Mouse (Mus musculus) adrenal gland, postnatal 10 days (tissue): ENCODE results near the gene Commd2. TPM values are rescaled to one million over a fixed set of nuclear protein-coding genes. Genes with fewer than 3 reads are reported as not detected.
A peak's percentile ranks its signal among the peaks of the same experiment; 100 is the strongest.

Source experiments
- DNase-seq: peaks from one replicate; pipeline ENCODE4 v3.0.0; 2021; ENCODE audit warnings: mixed read lengths
- long read RNA-seq, 2 experiments: library from polyadenylated mRNA; stranded (forward); transcript quantifications; one replicate each; pipeline ENCODE4 v2.0.0; 2021
- total RNA-seq, 2 experiments: library from RNA; stranded (reverse); gene quantifications; 2 replicates each; pipeline ENCODE4 v1.2.3; 2021

Commd2 gene
- 10 to 100 TPM; 25.1 to 28.4 TPM for total RNA-seq
- long read RNA-seq, experiment 1, transcript Commd2-202 (5 exons, 2,992 nt): major isoform, 38 of 52 reads
- long read RNA-seq, experiment 1, partial matches to known transcripts: 9 of 52 reads
- long read RNA-seq, experiment 1, other reads (novel, unspliced or antisense): 1 of 52 reads
- long read RNA-seq, experiment 2, transcript Commd2-202 (5 exons, 2,992 nt): major isoform, 21 of 51 reads
- long read RNA-seq, experiment 2, partial matches to known transcripts: 27 of 51 reads
- long read RNA-seq, experiment 2, other reads (novel, unspliced or antisense): 2 of 51 reads

GRCm38 (mm10) chr3:57651231-57651864 lies at the start of gene Commd2:
Commd2 (minus strand) TSS chr3:57651715.
- DNase-seq: peak; percentile 94

DNA sequence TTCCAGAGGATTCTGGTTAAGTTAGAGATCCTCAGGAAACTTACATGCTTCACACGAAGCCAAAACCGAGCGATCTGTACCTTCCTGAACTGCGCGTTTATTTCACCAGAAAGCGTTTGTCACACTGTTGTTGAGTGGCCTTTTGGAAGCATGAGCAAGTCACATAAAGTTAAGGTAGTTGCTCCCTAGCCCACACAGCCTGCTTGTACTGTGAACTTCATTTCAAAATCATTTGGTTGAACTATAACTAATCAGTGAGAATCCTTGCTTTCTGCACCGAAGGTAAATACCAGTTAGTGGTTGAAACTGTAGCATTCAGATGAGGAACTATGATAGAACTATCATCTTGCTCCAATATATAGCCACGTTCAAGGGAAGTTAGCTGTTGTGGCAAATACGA lies 45.3 kb upstream of the Commd2 start:
- no peak for DNase-seq

GRCm38 (mm10) chr3:57696249-57696648 lies 44.7 kb upstream of the Commd2 start:
- DNase-seq: no peak

DNA sequence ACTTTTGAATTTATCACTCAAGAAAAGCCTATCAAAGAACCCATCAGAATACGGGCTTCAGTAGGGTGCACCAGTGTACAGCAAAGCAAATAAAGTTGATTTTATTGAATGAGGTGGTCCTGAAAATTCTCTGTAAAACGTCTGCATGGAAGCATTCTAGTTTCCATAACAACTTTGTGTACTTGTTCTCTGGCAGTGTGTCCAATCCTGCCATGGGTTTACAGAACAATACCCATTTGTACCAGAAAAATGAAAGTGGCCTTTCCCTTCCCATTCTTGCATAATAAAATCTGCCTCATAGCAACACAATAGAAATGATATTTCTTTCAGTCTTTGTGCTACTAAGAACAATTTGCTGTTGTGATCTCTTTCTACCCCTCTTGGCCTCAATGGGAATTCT lies 41.2 kb upstream of the Commd2 start, which contains the start of gene Ankub1:
Gene Ankub1 (minus strand): TSS at position 81 of the 400 bp plus-strand sequence.
- DNase-seq: no peak

DNA sequence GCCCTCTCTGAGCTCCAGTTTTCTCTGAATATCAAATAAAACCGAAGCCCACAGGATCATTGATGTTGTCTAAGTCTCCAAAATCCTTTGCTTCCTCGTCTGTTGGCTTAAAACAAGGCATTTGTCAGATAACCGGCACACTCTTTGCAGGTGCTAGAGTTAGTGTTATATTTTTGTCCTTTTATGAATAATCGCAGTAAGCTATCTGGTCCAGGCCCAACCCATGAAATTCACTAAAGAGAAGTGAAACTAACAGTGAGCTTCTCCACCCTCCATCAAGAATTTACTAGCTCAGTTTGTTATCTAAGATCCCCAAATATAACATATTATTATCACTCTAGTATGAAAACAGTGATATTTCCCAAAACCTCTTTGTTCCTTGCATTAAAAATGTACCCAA lies 40.3 kb upstream of the Commd2 start:
- DNase-seq: no peak

- no peak for DNase-seq
These were observed 26.3 kb upstream of the Commd2 start for GRCm38 (mm10) chr3:57677786-57678185.

DNA sequence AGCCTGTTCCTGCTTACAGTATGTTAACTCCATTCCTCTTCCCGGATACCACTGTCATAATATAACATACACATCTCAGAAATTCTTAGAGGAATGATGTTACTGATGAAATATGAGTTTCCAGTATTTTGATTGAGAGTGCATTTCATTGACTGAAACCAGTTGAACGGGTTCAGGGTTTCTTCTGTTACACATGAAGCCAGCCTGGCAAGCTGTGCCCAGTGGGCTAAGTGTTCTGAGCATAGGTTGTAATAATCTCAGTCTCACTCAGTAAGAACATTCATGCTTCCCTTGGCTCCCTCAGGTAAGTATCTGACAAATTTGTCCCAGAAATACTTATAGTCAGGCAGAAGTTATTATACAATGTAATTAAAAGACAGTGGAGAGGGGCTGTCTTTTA lies 22.6 kb upstream of the Commd2 start:
- no peak for DNase-seq

DNA sequence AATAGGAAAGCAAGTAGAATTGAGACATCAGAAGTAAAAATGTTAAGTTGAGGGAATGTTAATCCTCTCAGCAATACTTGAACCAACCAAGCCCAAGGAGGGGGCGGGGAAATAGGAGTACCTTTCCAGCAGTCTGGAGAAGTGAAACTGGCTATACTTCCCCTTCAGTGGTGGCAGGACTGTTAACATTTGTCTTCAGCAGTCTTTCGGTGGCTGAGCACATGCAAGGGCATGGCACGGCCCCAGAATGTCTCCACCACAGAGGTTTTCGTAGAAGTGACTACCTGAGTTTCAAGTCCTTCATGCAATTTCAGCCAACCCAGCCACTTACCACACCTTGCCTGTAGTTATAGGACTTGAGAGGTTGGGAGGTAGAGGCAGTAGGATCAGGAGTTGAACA lies 22.1 kb upstream of the Commd2 start:
- DNase-seq: no peak

DNA sequence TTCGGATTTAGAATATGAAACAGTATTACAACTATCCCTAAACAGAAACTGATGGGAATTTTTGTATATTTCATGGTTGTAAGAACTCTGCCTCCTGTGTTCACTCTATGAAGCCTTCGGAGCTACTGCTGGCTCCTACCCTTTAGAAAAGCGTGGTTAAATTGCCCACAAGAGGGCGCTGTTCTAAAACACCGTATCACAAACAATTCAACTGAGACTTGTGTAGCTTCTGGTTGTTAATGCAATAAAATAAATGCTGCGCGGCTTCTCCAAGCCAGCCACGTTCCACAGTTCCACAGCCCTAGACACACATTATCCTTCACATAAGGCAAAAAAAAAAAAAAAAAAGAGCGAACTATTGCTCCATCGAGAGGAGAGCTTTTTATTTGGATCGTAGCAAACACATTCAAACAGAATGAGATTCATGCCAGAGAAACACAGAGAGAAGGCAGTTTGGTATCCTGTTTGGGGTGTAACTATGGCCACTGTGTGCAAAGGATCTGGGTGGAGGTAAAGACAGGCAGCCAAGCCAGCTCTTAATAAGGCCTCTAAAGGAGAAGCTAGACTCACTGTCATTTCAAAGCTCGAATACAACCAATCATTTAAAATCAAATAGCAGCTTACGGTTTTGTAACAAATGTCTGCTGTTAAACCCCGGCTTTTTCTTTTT lies 15.7 kb upstream of the Commd2 start:
- DNase-seq: peak; percentile 80

GRCm38 (mm10) chr3:57665880-57666279 lies 14.4 kb upstream of the Commd2 start:
- DNase-seq: no peak

GRCm38 (mm10) chr3:57664682-57665081 lies 13.2 kb upstream of the Commd2 start:
- no peak for DNase-seq

GRCm38 (mm10) chr3:57663731-57664130 lies 12.2 kb upstream of the Commd2 start:
- DNase-seq: peak; percentile 60

GRCm38 (mm10) chr3:57658608-57659007 lies 7.1 kb upstream of the Commd2 start:
- DNase-seq: no peak

DNA sequence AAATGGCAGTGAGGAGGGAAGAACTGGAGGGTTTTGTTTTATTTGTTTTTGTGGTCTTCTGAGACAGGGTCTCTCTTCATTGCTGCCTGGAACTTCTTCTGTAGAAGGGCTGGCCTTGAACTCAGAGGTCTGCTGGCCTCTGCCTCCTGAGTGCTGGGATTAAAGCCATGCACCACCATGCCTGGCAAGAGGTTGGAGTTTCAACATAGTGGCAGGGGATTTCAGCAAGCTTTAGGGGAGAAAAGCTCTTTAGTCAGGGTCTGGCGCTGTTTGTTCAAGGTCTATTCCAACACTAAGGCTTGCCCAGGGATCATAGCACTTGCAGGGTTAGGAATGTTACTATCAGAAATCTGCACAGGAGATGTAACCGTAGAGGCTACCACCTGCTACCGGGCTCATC lies 2.1 kb upstream of the Commd2 start:
- DNase-seq: peak; percentile 46

DNA sequence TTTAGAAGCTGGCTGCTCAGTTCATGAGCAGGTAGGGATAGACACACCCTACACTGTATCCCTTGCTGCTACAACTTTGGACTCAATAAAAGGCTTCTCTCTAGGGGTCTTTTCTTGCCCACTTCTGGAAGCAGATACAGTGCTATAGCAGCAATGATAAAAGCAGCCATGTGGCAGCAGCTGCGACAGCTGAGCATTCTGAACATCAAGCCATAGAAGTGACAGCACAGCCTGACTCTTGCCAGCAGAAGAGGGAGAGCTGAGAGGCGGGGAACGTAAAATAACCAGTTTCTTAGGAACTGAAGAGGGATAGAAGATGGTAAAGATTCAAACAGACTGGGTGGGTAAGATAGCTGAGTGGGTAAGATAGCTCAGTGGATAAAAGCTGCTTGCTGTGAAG lies 970 bp upstream of the Commd2 start:
- no peak for DNase-seq

DNA sequence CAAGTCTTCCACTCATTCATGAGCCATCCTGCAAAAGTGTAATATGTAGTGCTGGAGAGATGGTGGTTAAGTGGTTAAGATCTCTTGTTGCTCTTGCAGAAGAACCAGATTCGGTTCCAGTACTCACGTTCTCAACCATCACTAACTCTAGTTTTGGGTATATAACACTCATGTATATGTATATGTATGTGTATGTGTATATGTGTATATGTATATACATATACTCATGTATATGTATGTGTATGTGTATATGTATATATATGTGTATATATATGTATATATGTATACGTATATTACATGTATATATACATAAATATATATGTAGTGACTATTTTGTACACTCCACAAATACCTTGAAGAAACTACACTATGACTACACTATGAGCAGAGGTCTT lies 347 bp upstream of the Commd2 start:
- no peak for DNase-seq

GRCm38 (mm10) chr3:57643191-57643590 lies 8.3 kb downstream of the Commd2 start:
- DNase-seq: no peak

DNA sequence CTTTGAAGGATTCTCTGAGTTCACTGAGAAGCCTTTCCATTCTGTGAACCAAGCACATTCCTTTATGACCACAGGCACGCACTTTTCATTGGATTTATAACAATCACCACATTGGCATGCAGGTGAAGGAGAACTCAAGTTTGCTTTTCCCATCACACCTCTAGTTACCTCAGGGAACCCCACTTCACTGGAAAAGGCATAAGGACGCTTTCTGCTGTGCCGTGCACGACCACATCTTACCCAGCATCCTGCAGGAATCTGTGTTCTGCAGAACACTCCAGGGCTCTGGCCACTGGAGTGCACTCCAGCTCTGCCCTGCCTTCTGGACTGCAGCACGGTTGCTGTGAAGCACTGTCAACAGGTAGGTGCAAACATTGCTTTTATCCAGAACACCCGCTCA lies 13.9 kb downstream of the Commd2 start:
- DNase-seq: no peak

DNA sequence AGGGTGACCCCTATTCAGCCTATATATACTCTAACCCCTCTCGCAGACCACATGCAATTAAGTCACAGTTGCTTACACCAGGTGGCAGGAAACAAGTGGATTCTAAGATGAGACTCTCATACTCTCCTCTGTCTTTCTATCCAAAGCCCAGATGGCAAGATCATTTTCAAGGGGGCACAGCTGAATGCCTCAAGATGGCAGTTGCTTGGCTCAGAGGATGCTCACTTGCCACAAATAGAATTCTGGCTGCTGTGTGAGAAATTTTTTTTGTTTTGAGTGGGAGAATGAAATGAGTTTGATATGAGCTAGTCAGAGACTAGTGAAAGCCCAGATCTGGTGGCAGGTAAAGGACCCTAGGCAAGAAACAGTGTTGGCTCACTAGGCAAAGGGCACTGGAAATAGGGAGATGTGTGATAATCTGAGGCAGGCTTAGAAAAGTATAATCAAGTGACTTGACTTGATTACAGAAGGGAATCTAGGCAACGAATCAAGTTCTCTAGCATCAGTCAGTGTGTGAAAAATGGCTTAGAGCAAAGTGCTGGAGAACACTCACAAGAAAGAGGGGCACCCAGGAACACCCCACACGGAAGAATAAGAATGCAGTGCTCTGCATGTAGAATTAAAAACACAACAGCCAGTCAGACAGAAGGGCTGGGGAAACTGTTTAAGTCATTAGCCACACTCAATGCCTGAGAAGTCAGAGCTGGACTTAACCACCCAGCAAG lies 16.6 kb downstream of the Commd2 start:
- no peak for DNase-seq

DNA sequence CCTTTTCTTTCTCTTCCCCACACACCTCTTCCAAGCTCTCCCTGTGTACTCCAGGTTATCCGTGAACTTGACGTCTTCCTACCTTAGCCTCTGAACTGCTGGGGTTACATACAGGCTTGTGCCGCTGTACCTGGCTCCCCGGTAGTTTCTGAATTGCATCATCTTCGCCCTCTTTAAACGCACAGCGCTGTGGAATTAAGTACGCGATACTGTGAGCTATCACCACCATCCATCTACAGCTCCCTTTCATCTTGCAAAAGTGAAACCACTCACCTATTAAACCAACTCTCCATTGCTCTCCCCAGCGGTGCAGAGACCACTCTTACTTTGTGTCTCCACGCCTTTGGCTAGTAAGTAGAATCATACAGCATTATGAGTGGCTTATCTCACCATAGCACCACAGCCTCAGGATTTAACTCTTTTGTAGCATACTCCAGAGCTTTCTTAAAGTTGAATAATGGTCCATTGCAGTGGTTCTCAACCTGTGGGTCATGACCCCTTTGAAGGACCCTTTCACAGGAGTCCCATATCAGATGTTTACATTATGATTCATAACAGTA lies 24.5 kb downstream of the Commd2 start:
- no peak for DNase-seq

DNA sequence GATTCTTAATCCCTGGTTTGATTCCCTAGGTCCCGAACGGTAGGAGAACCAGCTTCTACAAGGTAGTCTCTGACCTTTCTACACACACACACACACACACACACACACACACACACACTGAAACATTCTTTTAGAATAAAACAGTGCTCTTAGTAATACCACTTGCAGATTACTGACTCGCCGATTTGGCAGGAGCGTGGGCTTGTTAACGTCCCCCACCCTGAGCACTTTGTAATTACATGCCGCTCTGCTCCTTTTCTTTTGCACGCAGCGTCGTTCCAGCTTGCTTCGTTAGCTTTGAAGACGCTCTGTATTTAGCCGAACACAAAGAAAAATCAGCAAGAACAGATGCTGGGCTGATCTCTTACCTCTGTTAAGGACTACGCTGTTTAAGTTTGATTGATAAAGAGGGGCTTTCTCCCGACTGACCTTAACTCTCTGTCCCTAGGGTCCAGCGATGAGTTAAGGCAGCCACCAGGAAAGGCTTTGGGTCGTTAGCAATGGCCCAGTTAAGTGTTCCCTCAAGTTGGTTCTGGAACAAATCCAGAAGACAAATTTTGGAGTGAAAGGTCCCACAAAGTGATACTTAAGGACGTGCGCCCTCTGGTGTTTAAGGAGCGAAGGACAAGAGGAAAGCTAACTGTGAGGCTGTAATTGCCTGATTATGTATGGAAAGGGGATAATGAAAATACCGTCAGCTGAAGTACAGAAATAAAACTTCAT lies 26.1 kb downstream of the Commd2 start:
- DNase-seq: peak; percentile 80

GRCm38 (mm10) chr3:57619718-57620117 lies 31.8 kb downstream of the Commd2 start:
- peak; percentile 58 for DNase-seq
